Mouse (Mus musculus): ENCODE measurements around the gene Stx11. TPM values are rescaled to one million over a fixed set of nuclear protein-coding genes. Genes with fewer than 3 reads are reported as not detected.

Stx11 gene
- polyA plus RNA-seq, 1 experiment = 7.9 TPM

- no peak overlapping the region for H3K27ac ChIP-seq (ENCODE audit: insufficient read depth, low read depth, low read length)
Observed at GRCm38 (mm10) chr10:12986485-12986884, 22.4 kb upstream of the Stx11 start.

GRCm38 (mm10) chr10:12985028-12985427 lies 20.9 kb upstream of the Stx11 start:
- TF ChIP-seq CTCF (IDR thresholded peaks at IDR 0.05; ENCODE audit: low read depth, low read length) (no peak), POLR2A (IDR thresholded peaks at IDR 0.05; ENCODE audit: borderline replicate concordance, low read depth, low read length) (no peak)
- 0 out of 2 replicates have a peak, but pooled peaks cover under 1% of the 10 kb centered on the region for H3K4me1 ChIP-seq (ENCODE audit: control insufficient read depth, insufficient read depth, low read length)
- no peak overlapping the region for H3K4me3 ChIP-seq (ENCODE audit: insufficient read depth, low read length)
- no peak overlapping the region for H3K27ac ChIP-seq (ENCODE audit: insufficient read depth, low read depth, low read length)

More at GRCm38 (mm10) chr10:12986485-12986884, 22.4 kb upstream of the Stx11 start:
- Histone ChIP-seq H3K4me1 (ENCODE audit: control insufficient read depth, insufficient read depth, low read length) (peaks cover 4% of the 10 kb centered on the region; the same call in 1 of the 2 replicates), H3K4me3 (ENCODE audit: insufficient read depth, low read length) (no peak overlapping the region)
- no peak for TF ChIP-seq POLR2A (IDR thresholded peaks at IDR 0.05; ENCODE audit: borderline replicate concordance, low read depth, low read length)
- no peak for TF ChIP-seq CTCF (IDR thresholded peaks at IDR 0.05; ENCODE audit: low read depth, low read length)

GRCm38 (mm10) chr10:12983516-12983915 lies 19.4 kb upstream of the Stx11 start:
- Histone ChIP-seq H3K4me3 (ENCODE audit: insufficient read depth, low read length) (no peak overlapping the region), H3K4me1 (ENCODE audit: control insufficient read depth, insufficient read depth, low read length) (no peaks in the 10 kb centered on the region), H3K27ac (ENCODE audit: insufficient read depth, low read depth, low read length) (no peak overlapping the region)
- TF ChIP-seq CTCF (IDR thresholded peaks at IDR 0.05; ENCODE audit: low read depth, low read length) = no peak

GRCm38 (mm10) chr10:12981071-12981470 lies 17.0 kb upstream of the Stx11 start:
- no peak for TF ChIP-seq POLR2A (IDR thresholded peaks at IDR 0.05; ENCODE audit: borderline replicate concordance, low read depth, low read length)
- TF ChIP-seq CTCF (IDR thresholded peaks at IDR 0.05; ENCODE audit: low read depth, low read length) = no peak
- no peak overlapping the region for H3K27ac ChIP-seq (ENCODE audit: insufficient read depth, low read depth, low read length)
- no peak overlapping the region for H3K4me3 ChIP-seq (ENCODE audit: insufficient read depth, low read length)
- no peaks in the 10 kb centered on the region for H3K4me1 ChIP-seq (ENCODE audit: control insufficient read depth, insufficient read depth, low read length)

GRCm38 (mm10) chr10:12977787-12978212 lies 13.7 kb upstream of the Stx11 start:
- Histone ChIP-seq H3K4me3 (ENCODE audit: insufficient read depth, low read length) (no peak overlapping the region), H3K27ac (ENCODE audit: insufficient read depth, low read depth, low read length) (no peak overlapping the region), H3K4me1 (ENCODE audit: control insufficient read depth, insufficient read depth, low read length) (no peaks in the 10 kb centered on the region)
- TF ChIP-seq POLR2A (IDR thresholded peaks at IDR 0.05; ENCODE audit: borderline replicate concordance, low read depth, low read length) (no peak), CTCF (IDR thresholded peaks at IDR 0.05; ENCODE audit: low read depth, low read length) (no peak)

GRCm38 (mm10) chr10:12976552-12976951 lies 12.5 kb upstream of the Stx11 start:
- no peaks in the 10 kb centered on the region for H3K4me1 ChIP-seq (ENCODE audit: control insufficient read depth, insufficient read depth, low read length)
- TF ChIP-seq POLR2A (IDR thresholded peaks at IDR 0.05; ENCODE audit: borderline replicate concordance, low read depth, low read length) (no peak), CTCF (IDR thresholded peaks at IDR 0.05; ENCODE audit: low read depth, low read length) (no peak)
- H3K27ac ChIP-seq (ENCODE audit: insufficient read depth, low read depth, low read length) = no peak overlapping the region
- H3K4me3 ChIP-seq (ENCODE audit: insufficient read depth, low read length) = no peak overlapping the region

- TF ChIP-seq POLR2A (IDR thresholded peaks at IDR 0.05; ENCODE audit: borderline replicate concordance, low read depth, low read length) (no peak), CTCF (IDR thresholded peaks at IDR 0.05; ENCODE audit: low read depth, low read length) (no peak)
- H3K4me3 ChIP-seq (ENCODE audit: insufficient read depth, low read length) = no peak overlapping the region
- no peak overlapping the region for H3K27ac ChIP-seq (ENCODE audit: insufficient read depth, low read depth, low read length)
- H3K4me1 ChIP-seq (ENCODE audit: control insufficient read depth, insufficient read depth, low read length) = no peaks in the 10 kb centered on the region
Observed at GRCm38 (mm10) chr10:12975957-12976356, 11.9 kb upstream of the Stx11 start.

- Histone ChIP-seq H3K4me1 (ENCODE audit: control insufficient read depth, insufficient read depth, low read length) (no peaks in the 10 kb centered on the region), H3K27ac (ENCODE audit: insufficient read depth, low read depth, low read length) (no peak overlapping the region), H3K4me3 (ENCODE audit: insufficient read depth, low read length) (no peak overlapping the region)
- TF ChIP-seq POLR2A (IDR thresholded peaks at IDR 0.05; ENCODE audit: borderline replicate concordance, low read depth, low read length) = no peak
- no peak for TF ChIP-seq CTCF (IDR thresholded peaks at IDR 0.05; ENCODE audit: low read depth, low read length)
Observed at GRCm38 (mm10) chr10:12975461-12975860, 11.4 kb upstream of the Stx11 start.

GRCm38 (mm10) chr10:12974572-12974971 lies 10.5 kb upstream of the Stx11 start:
- no peaks in the 10 kb centered on the region for H3K4me1 ChIP-seq (ENCODE audit: control insufficient read depth, insufficient read depth, low read length)
- TF ChIP-seq POLR2A (IDR thresholded peaks at IDR 0.05; ENCODE audit: borderline replicate concordance, low read depth, low read length) (no peak), CTCF (IDR thresholded peaks at IDR 0.05; ENCODE audit: low read depth, low read length) (no peak)
- H3K4me3 ChIP-seq (ENCODE audit: insufficient read depth, low read length) = no peak overlapping the region
- no peak overlapping the region for H3K27ac ChIP-seq (ENCODE audit: insufficient read depth, low read depth, low read length)

GRCm38 (mm10) chr10:12965669-12966180 lies 1.6 kb upstream of the Stx11 start:
- peaks cover 6% of the 10 kb centered on the region; the same call in 1 of the 2 replicates for H3K4me1 ChIP-seq (ENCODE audit: control insufficient read depth, insufficient read depth, low read length)
- H3K27ac ChIP-seq (ENCODE audit: insufficient read depth, low read depth, low read length) = no peak overlapping the region
- no peak overlapping the region for H3K4me3 ChIP-seq (ENCODE audit: insufficient read depth, low read length)
- no peak for TF ChIP-seq CTCF (IDR thresholded peaks at IDR 0.05; ENCODE audit: low read depth, low read length)

Measured in bone marrow macrophage, adult 2 months (primary cell).